Mouse (Mus musculus) CH12.LX (cell line): ENCODE measurements around the gene Atad5. TPM values are rescaled to one million over a fixed set of nuclear protein-coding genes. Genes with fewer than 3 reads are reported as not detected.

Experiments used
- DNase-seq: peaks from one replicate; pipeline ENCODE4 v3.0.0-alpha.2; 2013; ENCODE audit errors: extremely low read depth
- H3K27ac ChIP-seq: 2 replicates; pipeline ENCODE4 v1.5.1; 2012; ENCODE audit warnings: low read depth, mild to moderate bottlenecking, control low read depth, moderate library complexity; ENCODE audit not compliant: insufficient read depth
- H3K27me3 ChIP-seq: replicated peaks from 2 replicates; pipeline ENCODE3; 2012; ENCODE audit warnings: inconsistent platforms
- H3K36me3 ChIP-seq, 2 experiments: replicated peaks in 1 of 2; 2 replicates each; pipeline versions ENCODE3 to v1.6.1; 2012; ENCODE audit warnings: inconsistent platforms in 1 of 2, low read length in 1 of 2, mild to moderate bottlenecking in 1 of 2, mixed read lengths in 1 of 2, moderate library complexity in 1 of 2; ENCODE audit not compliant: control insufficient read depth in 1 of 2, insufficient read depth in 1 of 2
- H3K4me1 ChIP-seq, 2 experiments: 2 replicates each; pipeline ENCODE4 v1.6.1; 2012; ENCODE audit warnings: inconsistent platforms in 1 of 2, moderate library complexity in 1 of 2; ENCODE audit not compliant: insufficient read depth in 2 of 2, control insufficient read depth in 1 of 2
- H3K4me2 ChIP-seq: 2 replicates; pipeline ENCODE4 v1.6.1; 2012; ENCODE audit warnings: low read depth, mild to moderate bottlenecking, control low read depth; ENCODE audit not compliant: poor library complexity, insufficient read depth, severe bottlenecking
- H3K4me3 ChIP-seq, 3 experiments: fragments of 150-350 bp in 1 of 3; sonication (generic) in 1 of 3; replicated peaks in 1 of 3; 2 replicates each; pipeline versions ENCODE3 to v1.5.1; 2011 to 2012; ENCODE audit warnings: low read depth in 2 of 3, low read length in 2 of 3, mild to moderate bottlenecking in 2 of 3, moderate library complexity in 2 of 3, control low read depth in 1 of 3, improper control_type of control experiment in 1 of 3, inconsistent platforms in 1 of 3, mixed read lengths in 1 of 3; ENCODE audit not compliant: poor library complexity in 1 of 3
- H3K79me2 ChIP-seq: replicated peaks from 2 replicates; pipeline ENCODE4 v1.6.1; 2012; ENCODE audit warnings: mild to moderate bottlenecking, moderate library complexity; ENCODE audit not compliant: control insufficient read depth, poor library complexity, insufficient read depth, severe bottlenecking; ENCODE audit errors: extremely low read depth
- H3K9ac ChIP-seq: 2 replicates; pipeline ENCODE4 v1.6.1; 2012; ENCODE audit warnings: low read depth, mild to moderate bottlenecking, control low read depth, moderate library complexity; ENCODE audit not compliant: insufficient read depth
- H3K9me3 ChIP-seq: replicated peaks from 2 replicates; pipeline ENCODE3; 2012; ENCODE audit warnings: low read length, inconsistent platforms, mixed read lengths
- BHLHE40 ChIP-seq: IDR thresholded peaks from 2 replicates; pipeline ENCODE4 v1.6.1; 2011; ENCODE audit warnings: mild to moderate bottlenecking, low read depth, low read length, improper control_type of control experiment
- CHD1 ChIP-seq: IDR thresholded peaks from 2 replicates; pipeline ENCODE4 v1.6.1; 2012; ENCODE audit warnings: low read depth, low read length, improper control_type of control experiment, inconsistent platforms
- CTCF ChIP-seq, 2 experiments: IDR thresholded peaks in 1 of 2; conservative IDR thresholded peaks in 1 of 2; 2 replicates each; pipeline ENCODE4 v1.5.1; 2011 to 2012; ENCODE audit warnings: low read depth in 2 of 2, low read length in 2 of 2, improper control_type of control experiment in 1 of 2, inconsistent platforms in 1 of 2, mild to moderate bottlenecking in 1 of 2, moderate library complexity in 1 of 2
- E2F4 ChIP-seq: IDR thresholded peaks from 2 replicates; pipeline ENCODE4 v1.6.1; 2011; ENCODE audit warnings: low read depth, low read length, improper control_type of control experiment; ENCODE audit not compliant: insufficient replicate concordance
- ELF1 ChIP-seq: IDR thresholded peaks from 2 replicates; pipeline ENCODE4 v1.6.1; 2014; ENCODE audit warnings: low read depth, mild to moderate bottlenecking, inconsistent platforms, low read length, improper control_type of control experiment
- EP300 ChIP-seq: IDR thresholded peaks from 2 replicates; pipeline ENCODE4 v1.6.1; 2011; ENCODE audit warnings: low read length, improper control_type of control experiment
- GABPA ChIP-seq: IDR thresholded peaks from 2 replicates; pipeline ENCODE4 v1.6.1; 2012; ENCODE audit warnings: low read depth, low read length, improper control_type of control experiment, inconsistent platforms; ENCODE audit not compliant: insufficient replicate concordance
- IRF4 ChIP-seq: IDR thresholded peaks from 2 replicates; pipeline ENCODE4 v1.6.1; 2014; ENCODE audit warnings: low read depth, mild to moderate bottlenecking, inconsistent platforms, low read length, improper control_type of control experiment
- JUN ChIP-seq: IDR thresholded peaks from 2 replicates; pipeline ENCODE4 v1.6.1; 2011; ENCODE audit warnings: low read depth, mild to moderate bottlenecking, low read length, improper control_type of control experiment, moderate library complexity; ENCODE audit not compliant: insufficient read depth
- KAT2A ChIP-seq: IDR thresholded peaks from 2 replicates; pipeline ENCODE4 v1.6.1; 2012; ENCODE audit warnings: low read length, improper control_type of control experiment, inconsistent platforms; ENCODE audit not compliant: insufficient replicate concordance
- MAFK ChIP-seq: IDR thresholded peaks from 2 replicates; pipeline ENCODE4 v1.6.1; 2011; ENCODE audit warnings: low read length, improper control_type of control experiment; ENCODE audit not compliant: insufficient replicate concordance
- MAZ ChIP-seq: IDR thresholded peaks from 2 replicates; pipeline ENCODE4 v1.6.1; 2012; ENCODE audit warnings: low read depth, mild to moderate bottlenecking, inconsistent platforms, low read length, improper control_type of control experiment, moderate library complexity
- MXI1 ChIP-seq: IDR thresholded peaks from 2 replicates; pipeline ENCODE4 v1.6.1; 2011; ENCODE audit warnings: mild to moderate bottlenecking, low read depth, low read length, improper control_type of control experiment
- NELFE ChIP-seq: IDR thresholded peaks from 2 replicates; pipeline ENCODE4 v1.6.1; 2011; ENCODE audit warnings: low read depth, low read length, improper control_type of control experiment
- POLR2AphosphoS2 ChIP-seq: IDR thresholded peaks from 2 replicates; pipeline ENCODE4 v1.6.1; 2011; ENCODE audit warnings: low read depth, low read length, improper control_type of control experiment
- SMC3 ChIP-seq: IDR thresholded peaks from 2 replicates; pipeline ENCODE4 v1.6.1; 2011; ENCODE audit warnings: low read depth, low read length, improper control_type of control experiment
- USF1 ChIP-seq: IDR thresholded peaks from 2 replicates; pipeline ENCODE4 v1.6.1; 2014; ENCODE audit warnings: low read depth, mild to moderate bottlenecking, inconsistent platforms, low read length, improper control_type of control experiment
- ZNF384 ChIP-seq: IDR thresholded peaks from 2 replicates; pipeline ENCODE4 v1.6.1; 2012; ENCODE audit warnings: low read depth, low read length, improper control_type of control experiment, inconsistent platforms
- dilution Hi-C: fragments of 300-500 bp; cut with MboI; formaldehyde crosslinking; loops from 2 replicates; pipeline ENCODE4 v1.14.3; 2020; ENCODE audit warnings: low sequenced_read_pairs; ENCODE audit not compliant: extremely low pct_unique_long_range_greater_than_20kb, extremely low pct_ligation_motif_present
- in situ Hi-C: fragments of 300-500 bp; cut with MboI; formaldehyde crosslinking; loops from 3 replicates; pipeline ENCODE4 v1.14.3; 2019; ENCODE audit warnings: low sequenced_read_pairs, low pct_ligation_motif_present, low pct_unique_long_range_greater_than_20kb, mixed read lengths
- polyA plus RNA-seq: library from polyadenylated mRNA; unstranded; fragments of >175 nt; gene quantifications from 2 replicates; pipeline ENCODE4 v1.2.1, GENCODE M21; 2012; ENCODE audit warnings: low read depth; ENCODE audit not compliant: insufficient read length
- total RNA-seq, 2 experiments: library from RNA; depleted of rRNA; stranded (reverse); fragments of 300-350 nt in 1 of 2; fragments of >200 nt in 1 of 2; gene quantifications; 2 replicates each; pipeline ENCODE4 v1.2.3; 2012 to 2014

Atad5 gene
- total and polyA plus RNA-seq, 3 experiments = 24.0 to 46.3 (median 35.2) TPM

DNA sequence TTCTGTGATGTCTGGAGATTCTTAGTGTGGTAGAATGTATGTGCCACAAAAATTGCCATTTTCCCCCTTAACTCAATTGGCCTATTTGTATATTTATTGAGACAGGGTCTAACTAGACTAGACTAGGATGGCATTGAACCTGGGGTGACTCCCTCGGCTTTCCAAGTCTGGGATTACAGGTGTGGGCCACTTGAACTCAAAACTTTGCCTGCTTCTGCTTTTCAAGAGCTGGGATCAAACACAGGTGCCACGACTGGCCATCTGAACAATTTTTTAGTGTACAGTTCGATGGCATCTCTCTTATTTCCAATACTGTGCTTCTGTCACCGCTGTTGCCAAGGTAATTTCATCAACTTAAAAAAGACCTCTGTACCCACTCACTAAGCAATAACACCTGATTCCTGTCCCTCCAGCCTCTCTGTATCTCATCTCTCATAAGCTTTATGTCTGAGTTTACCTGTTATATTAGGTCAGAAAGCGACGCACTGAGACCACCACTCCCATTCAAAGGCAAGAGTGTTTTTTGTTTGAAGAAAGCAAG is 95.4 kb downstream of the Atad5 start:
- DNase-seq = no peak
- Histone ChIP-seq H3K9ac (peak overlapping the region; percentile 92), H3K27ac (no peak overlapping the region), H3K9me3 (peaks cover 3% of the 10 kb centered on the region), H3K27me3 (no peaks in the 10 kb centered on the region), H3K4me2 (peak overlapping the region; percentile 59), H3K4me3 (peak overlapping the region; percentile 81 to 96 (median 93)), H3K79me2 (peaks cover 9% of the 10 kb centered on the region), H3K4me1 (peaks cover 0 to 26% of the 10 kb centered on the region in 2 experiments; a peak in 2 of 4 replicates), H3K36me3 (peaks cover 7 to 20% of the 10 kb centered on the region in 2 experiments)
- in situ Hi-C loops = no loop called here
- dilution Hi-C loops = no loop called here
- TF ChIP-seq CHD1 (no peak), ELF1 (no peak), USF1 (no peak), BHLHE40 (no peak), E2F4 (no peak), GABPA (no peak), ZNF384 (no peak), EP300 (no peak), NELFE (no peak), MXI1 (no peak), MAFK (no peak), IRF4 (no peak), JUN (no peak), MAZ (no peak), SMC3 (no peak), CTCF (conservative IDR thresholded peaks at IDR 0.05 in 1 of 2, IDR thresholded peaks at IDR 0.05 in 1 of 2; ENCODE audit: low read depth in 2 of 2, low read length in 2 of 2) (no peak), POLR2AphosphoS2 (no peak), KAT2A (no peak)

Other genes with a start within 250 kb of the Atad5 start
- gene Utp6, start 127.0 kb upstream of the Atad5 start, total RNA-seq (2012; rRNA removed) = 78.8 and 103 TPM in 2 replicates
- gene Utp6, start 127.0 kb upstream of the Atad5 start, total RNA-seq (2014; rRNA removed) = 117 and 122 TPM in 2 replicates
- gene Utp6, start 127.0 kb upstream of the Atad5 start, polyA plus RNA-seq = 148 and 186 TPM in 2 replicates
- 56.7 and 61.9 TPM in 2 replicates for gene Suz12, start 96.3 kb upstream of the Atad5 start, total RNA-seq (2012; rRNA removed)
- 160 and 171 TPM in 2 replicates for gene Suz12, start 96.3 kb upstream of the Atad5 start, total RNA-seq (2014; rRNA removed)
- 106 and 124 TPM in 2 replicates for gene Suz12, start 96.3 kb upstream of the Atad5 start, polyA plus RNA-seq
- gene Crlf3, start 8.4 kb upstream of the Atad5 start, total RNA-seq (2012; rRNA removed) = 106 and 113 TPM in 2 replicates
- 152 and 173 TPM in 2 replicates for gene Crlf3, start 8.4 kb upstream of the Atad5 start, total RNA-seq (2014; rRNA removed)
- gene Crlf3, start 8.4 kb upstream of the Atad5 start, polyA plus RNA-seq = 114 and 118 TPM in 2 replicates
- 34.4 and 36.6 TPM in 2 replicates for gene Tefm, start 52.8 kb downstream of the Atad5 start, total RNA-seq (2012; rRNA removed)
- 70.2 and 76.1 TPM in 2 replicates for gene Tefm, start 52.8 kb downstream of the Atad5 start, total RNA-seq (2014; rRNA removed)
- 42.1 and 43.9 TPM in 2 replicates for gene Tefm, start 52.8 kb downstream of the Atad5 start, polyA plus RNA-seq
- not detected in 2 replicates for gene Adap2, start 64.7 kb downstream of the Atad5 start, total RNA-seq (2012; rRNA removed)
- 0.12 TPM in 1 of 2 replicates, not detected in the other for gene Adap2, start 64.7 kb downstream of the Atad5 start, total RNA-seq (2014; rRNA removed)
- 0.49 and 0.86 TPM in 2 replicates for gene Adap2, start 64.7 kb downstream of the Atad5 start, polyA plus RNA-seq
- 11.7 and 12.4 TPM in 2 replicates for gene Rnf135, start 94.5 kb downstream of the Atad5 start, total RNA-seq (2012; rRNA removed)
- gene Rnf135, start 94.5 kb downstream of the Atad5 start, total RNA-seq (2014; rRNA removed) = 10.9 and 11.1 TPM in 2 replicates
- gene Rnf135, start 94.5 kb downstream of the Atad5 start, polyA plus RNA-seq = 9.6 and 11.3 TPM in 2 replicates
- 33.1 and 36.3 TPM in 2 replicates for gene Rhot1, start 119.6 kb downstream of the Atad5 start, total RNA-seq (2012; rRNA removed)
- 73.3 and 83.5 TPM in 2 replicates for gene Rhot1, start 119.6 kb downstream of the Atad5 start, total RNA-seq (2014; rRNA removed)
- 55.3 and 61.0 TPM in 2 replicates for gene Rhot1, start 119.6 kb downstream of the Atad5 start, polyA plus RNA-seq
- gene Rhbdl3, start 211.5 kb downstream of the Atad5 start, total RNA-seq (2012; rRNA removed) = 0.88 and 1.4 TPM in 2 replicates
- gene Rhbdl3, start 211.5 kb downstream of the Atad5 start, total RNA-seq (2014; rRNA removed) = 0.34 and 0.46 TPM in 2 replicates
- 0.46 and 0.70 TPM in 2 replicates for gene Rhbdl3, start 211.5 kb downstream of the Atad5 start, polyA plus RNA-seq